Mouse (Mus musculus) cerebellum, adult 11 months (tissue): ENCODE measurements around the gene Kcnj2.

Source experiments
- DNase-seq: peaks from one replicate; pipeline ENCODE4 v3.0.0; 2022

Kcnj2 gene

GRCm38 (mm10) chr11:111092967-111093366, 27.0 kb downstream of the Kcnj2 start:
- no peak for DNase-seq

GRCm38 (mm10) chr11:111096612-111097011, 30.6 kb downstream of the Kcnj2 start:
- no peak for DNase-seq

DNA sequence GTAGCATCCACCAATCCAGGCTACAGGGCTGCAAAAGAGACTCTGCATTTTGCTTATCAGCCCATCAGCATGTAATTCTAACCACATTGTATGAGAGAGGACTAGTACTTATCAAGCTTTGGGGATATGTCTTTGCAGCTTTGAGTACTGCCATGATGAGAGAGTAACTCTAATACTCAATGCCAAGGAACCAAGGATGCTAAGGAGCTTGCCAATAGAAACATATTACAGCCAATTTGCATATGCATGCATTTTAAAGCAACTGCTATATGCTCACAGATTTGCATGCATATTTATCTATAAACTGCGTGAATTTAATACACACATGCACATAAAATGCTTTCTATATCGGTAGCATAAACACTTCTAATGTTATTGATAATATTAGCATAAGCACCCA, 34.2 kb downstream of the Kcnj2 start:
- DNase-seq: no peak

DNA sequence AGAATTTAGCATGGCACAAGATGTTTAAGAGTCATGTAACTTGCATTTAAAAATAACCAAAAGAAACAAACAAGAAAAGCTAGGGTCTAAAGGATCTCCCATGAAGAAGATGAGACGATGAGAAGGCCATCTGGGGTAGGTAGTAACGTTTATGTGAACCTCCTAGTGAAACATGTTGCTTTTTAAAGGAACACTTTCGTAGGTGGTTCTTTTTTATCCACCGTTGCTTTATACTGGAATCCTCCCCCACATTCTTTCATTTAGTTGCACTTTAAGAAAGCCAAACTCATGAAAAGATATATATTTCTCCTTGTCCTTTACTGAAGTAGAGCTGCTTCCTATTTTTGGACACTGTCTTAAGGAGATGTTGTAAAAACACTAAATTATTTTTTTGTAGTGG, 34.7 kb downstream of the Kcnj2 start:
- no peak for DNase-seq

- no peak for DNase-seq
These were observed 35.7 kb downstream of the Kcnj2 start for GRCm38 (mm10) chr11:111101620-111102176.

- DNase-seq: no peak
These were observed 38.5 kb downstream of the Kcnj2 start for GRCm38 (mm10) chr11:111104422-111104821.

DNA sequence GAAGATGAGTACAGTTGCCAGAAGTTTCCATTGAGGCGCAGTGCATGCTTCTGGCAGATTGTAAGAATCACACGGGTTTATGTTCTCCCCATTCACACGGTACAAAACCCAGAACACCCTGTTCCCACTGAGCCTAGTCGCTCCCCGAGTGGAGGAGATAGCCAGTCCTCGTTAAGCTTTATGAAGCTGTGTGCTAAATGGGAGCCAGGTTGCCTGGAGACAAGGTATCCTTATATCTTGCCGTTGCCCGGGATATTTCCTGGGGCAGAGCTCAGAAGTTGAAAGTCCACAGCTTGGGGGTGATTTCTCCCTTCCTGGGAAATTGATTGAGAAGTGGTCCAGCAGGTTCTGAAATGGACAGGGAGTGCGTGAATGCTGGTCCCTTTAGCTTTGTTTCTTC, 42.2 kb downstream of the Kcnj2 start:
- DNase-seq: no peak

- DNase-seq: no peak
These were observed 55.5 kb downstream of the Kcnj2 start for GRCm38 (mm10) chr11:111121514-111121913.

GRCm38 (mm10) chr11:111123324-111123723, 57.4 kb downstream of the Kcnj2 start:
- DNase-seq: no peak

DNA sequence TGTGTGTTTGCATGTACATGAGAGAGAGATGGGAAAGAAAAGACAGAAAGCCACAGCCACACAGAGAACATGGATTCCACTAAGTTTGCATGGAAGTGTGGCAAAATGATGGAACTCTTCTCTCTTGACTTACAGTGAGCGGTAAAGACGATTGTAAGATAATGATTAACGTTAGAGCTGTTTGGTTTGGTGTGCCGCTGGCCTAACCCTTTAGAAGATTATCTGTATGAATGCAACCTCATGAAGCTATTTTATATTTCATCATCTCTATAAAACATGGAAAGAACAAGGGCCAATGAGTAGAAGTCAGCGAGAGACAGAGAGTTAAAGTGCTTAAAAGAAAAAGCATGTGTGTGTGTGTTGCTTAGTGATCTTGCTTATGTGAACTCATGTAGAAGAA, 60.0 kb downstream of the Kcnj2 start:
- DNase-seq: no peak
